Mouse (Mus musculus): Measurements from ENCODE around the gene AU040320. TPM values are rescaled to one million over a fixed set of nuclear protein-coding genes. Genes with fewer than 3 reads are reported as not detected.

The AU040320 gene
- polyA plus RNA-seq, 1 experiment from 2014 or later = 22.0 TPM

DNA sequence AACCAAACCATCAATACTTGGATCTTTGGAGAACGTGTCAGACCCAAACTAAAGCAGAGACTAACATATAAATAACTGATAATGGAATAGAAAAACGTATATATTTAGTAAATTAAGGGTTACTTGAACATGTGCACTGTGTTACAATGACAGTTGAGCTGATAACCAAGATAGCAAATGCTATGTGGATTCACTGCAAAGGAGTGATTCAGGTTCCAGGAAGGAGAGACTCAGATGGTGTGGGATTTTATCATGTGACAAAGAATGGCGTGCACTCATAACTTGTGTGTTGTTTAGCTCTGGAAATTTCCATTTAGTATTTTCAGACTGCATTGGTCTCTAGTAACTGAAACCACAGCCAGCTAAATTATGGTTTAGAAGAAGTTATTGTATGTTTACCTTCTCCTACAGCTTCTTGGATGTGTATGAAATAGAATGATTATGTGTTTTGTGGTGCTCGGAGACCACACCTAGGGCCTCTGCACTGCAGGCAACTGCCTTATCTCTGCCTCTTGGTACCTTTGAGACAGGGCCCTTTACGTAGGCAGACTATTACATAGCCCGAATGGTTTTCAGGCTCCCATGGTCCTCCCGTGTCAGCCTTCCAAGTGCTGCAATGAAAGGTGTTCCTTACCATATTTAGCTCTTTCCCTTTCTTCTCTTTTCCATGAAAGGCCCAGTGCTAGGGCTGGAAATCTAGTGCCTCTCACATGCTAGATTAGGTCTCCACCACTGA is 53.5 kb downstream of the AU040320 start:
- WGBS = 81% methylated on average over 7 of the region's 7 CpGs

DNA sequence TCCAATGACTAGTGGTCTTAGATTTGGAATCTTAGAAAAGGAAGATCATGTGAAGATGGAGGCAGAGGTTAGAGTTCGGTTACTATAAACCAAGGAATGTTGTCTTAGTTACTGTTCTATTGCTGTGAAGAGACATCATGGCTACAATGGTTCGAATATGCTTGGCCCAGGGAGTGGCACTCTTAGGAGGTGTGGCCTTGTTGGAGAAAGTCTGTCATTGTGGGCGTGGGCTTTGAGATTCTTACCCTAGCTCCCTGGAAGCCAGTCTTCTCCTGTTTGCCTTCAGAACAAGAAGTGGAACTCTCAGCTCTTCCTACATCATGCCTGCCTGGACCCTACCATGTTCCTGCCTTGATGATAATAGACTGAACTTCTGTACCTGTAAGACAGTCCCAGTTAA is 57.2 kb downstream of the AU040320 start:
- Histone ChIP-seq H3K36me3 (peaks cover 2% of the 10 kb centered on the region; the same call in 1 of the 2 replicates), H3K4me2 (no peak overlapping the region), H3K4me1 (no peaks in the 10 kb centered on the region), H3K9ac (no peak overlapping the region), H3K4me3 (no peak overlapping the region), H3K27ac (no peak overlapping the region), H3K27me3 (no peaks in the 10 kb centered on the region), H3K9me3 (no peaks in the 10 kb centered on the region)
- no peak for ATAC-seq (ENCODE audit: borderline replicate concordance, extremely low read depth, low FRiP score, low TSS enrichment)
- 87% methylated on average over 3 of the region's 3 CpGs for WGBS

More for the DNA sequence above, 53.5 kb downstream of the AU040320 start:
- no peaks in the 10 kb centered on the region for H3K27me3 ChIP-seq
- H3K9me3 ChIP-seq = no peaks in the 10 kb centered on the region
- H3K4me3 ChIP-seq = no peak overlapping the region
- H3K4me2 ChIP-seq = no peak overlapping the region
- no peak for ATAC-seq (ENCODE audit: borderline replicate concordance, extremely low read depth, low FRiP score, low TSS enrichment)
- H3K9ac ChIP-seq = no peak overlapping the region
- H3K27ac ChIP-seq = no peak overlapping the region
- H3K36me3 ChIP-seq = no peaks in the 10 kb centered on the region
- H3K4me1 ChIP-seq = 0 out of 2 replicates have a peak, but pooled peaks cover 3% of the 10 kb centered on the region

DNA sequence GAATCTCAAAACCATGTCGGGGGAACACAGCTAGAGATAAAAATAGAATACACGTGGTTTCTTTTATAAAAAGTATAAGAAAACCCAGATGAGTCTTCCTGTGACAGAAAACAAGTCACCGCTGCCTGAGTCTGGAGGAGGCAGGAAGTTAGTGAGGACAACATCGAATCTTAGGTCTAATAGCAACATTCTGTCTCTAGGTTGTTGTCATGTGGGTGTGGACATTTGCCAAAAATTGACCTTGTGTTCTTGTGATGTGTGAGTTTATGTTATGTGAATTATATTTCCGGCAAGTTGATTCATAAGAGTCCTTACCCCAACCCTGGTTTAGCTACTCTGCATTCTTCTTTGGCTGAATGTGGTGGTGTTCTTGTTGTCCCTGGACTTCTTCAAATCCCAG is 59.9 kb downstream of the AU040320 start:
- no peaks in the 10 kb centered on the region for H3K27me3 ChIP-seq
- 57% methylated on average over 5 of the region's 5 CpGs for WGBS
- peaks cover 13% of the 10 kb centered on the region for H3K36me3 ChIP-seq
- H3K9ac ChIP-seq = no peak overlapping the region
- H3K4me3 ChIP-seq = no peak overlapping the region
- no peak overlapping the region for H3K4me2 ChIP-seq
- no peak for ATAC-seq (ENCODE audit: borderline replicate concordance, extremely low read depth, low FRiP score, low TSS enrichment)
- no peaks in the 10 kb centered on the region for H3K9me3 ChIP-seq
- H3K27ac ChIP-seq = no peak overlapping the region
- no peaks in the 10 kb centered on the region for H3K4me1 ChIP-seq

DNA sequence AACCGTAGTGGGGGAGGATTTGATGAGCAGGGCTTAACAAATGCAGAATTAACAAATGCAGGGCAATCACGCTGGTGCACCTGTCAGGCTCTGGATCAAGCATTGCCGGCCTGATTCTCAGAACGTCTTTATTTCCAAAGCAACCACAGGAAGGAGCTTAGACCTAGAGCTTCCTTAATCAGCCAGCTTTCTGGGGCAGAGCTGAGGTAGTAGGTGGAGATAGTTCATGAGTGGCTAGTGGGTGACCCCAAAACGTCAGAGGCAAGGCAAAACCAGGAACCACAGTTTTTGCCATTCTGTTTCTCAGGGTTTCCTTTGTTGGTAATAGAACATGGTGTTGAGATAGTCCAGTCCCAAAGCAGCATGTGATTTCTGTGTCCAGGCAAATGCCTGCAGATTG is 61.5 kb downstream of the AU040320 start:
- Histone ChIP-seq H3K9ac (no peak overlapping the region), H3K4me3 (no peak overlapping the region), H3K9me3 (no peaks in the 10 kb centered on the region), H3K27ac (no peak overlapping the region), H3K4me2 (no peak overlapping the region), H3K4me1 (no peaks in the 10 kb centered on the region), H3K36me3 (peaks cover 13% of the 10 kb centered on the region), H3K27me3 (no peaks in the 10 kb centered on the region)
- no peak for ATAC-seq (ENCODE audit: borderline replicate concordance, extremely low read depth, low FRiP score, low TSS enrichment)
- 66% methylated on average over 5 of the region's 5 CpGs for WGBS

DNA sequence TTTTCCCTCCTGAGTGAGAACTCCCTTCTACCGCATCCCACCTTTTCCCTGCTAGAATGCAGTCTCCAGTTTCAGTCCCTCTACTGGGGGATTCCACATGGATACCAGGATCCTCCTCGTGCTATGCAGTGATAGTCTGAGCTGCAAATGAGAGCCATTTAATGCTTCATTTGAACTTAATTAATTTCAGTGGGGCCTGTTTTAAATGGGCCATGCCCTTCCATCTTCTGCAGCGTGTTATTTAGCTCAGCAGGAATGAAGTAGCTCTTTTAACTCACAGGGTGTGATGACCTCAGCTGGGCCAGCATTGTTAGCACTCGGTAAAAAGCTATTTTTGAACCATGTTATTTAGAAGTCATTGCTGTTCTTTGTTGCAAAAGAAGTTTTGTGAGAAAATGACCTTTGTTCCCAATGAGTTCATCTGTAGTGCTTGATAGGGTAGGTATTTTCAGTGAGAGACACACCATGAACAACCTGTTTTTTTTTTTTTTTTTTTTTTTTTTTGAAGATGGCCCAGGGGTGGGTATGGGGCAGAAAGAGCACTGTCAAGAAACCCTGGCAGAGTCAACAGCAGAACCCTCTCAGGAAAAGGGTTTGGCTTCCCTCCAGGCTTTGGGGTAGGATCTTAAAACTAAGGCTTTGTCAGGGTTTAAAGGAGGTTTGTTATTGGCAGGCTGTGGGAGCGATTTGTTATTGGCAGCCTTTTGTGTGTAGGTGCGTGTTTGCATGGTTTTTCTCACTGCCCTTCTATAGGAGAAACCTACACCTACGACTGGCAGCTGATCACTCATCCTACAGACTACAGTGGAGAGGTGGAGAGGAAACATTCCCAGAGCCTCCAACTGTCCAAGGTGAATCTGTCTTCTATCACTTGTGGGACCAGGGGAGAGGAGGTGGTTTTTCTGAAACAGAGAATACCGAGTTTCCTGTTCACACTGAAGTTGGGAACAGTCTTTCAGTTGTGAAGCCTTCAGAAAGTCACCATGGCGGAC is 69.8 kb downstream of the AU040320 start:
- 75% methylated on average over 9 of the region's 9 CpGs for WGBS
- no peak for ATAC-seq (ENCODE audit: borderline replicate concordance, extremely low read depth, low FRiP score, low TSS enrichment)
- no peak overlapping the region for H3K27ac ChIP-seq

DNA sequence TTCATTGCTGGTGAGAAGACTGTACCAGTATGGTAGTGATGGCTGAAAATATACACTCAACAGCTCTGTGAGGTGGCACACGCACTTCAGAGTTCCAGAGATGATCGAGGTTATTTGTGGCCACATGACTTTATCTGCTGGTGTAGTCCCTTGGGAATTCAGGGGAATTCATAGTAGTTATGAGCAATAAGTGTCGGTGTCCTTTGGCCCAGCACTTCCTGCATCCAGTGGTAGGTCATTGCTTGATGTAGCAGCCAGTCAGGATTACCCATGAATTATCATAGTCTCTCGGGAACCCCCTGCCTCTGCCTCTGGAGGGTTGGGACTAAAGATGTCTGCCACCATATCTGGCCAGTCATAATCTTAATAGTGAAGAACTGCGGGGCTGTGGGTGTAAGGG is 70.6 kb downstream of the AU040320 start:
- WGBS = 87% methylated on average over 5 of the region's 5 CpGs
- no peaks in the 10 kb centered on the region for H3K27me3 ChIP-seq
- ATAC-seq (ENCODE audit: borderline replicate concordance, extremely low read depth, low FRiP score, low TSS enrichment) = no peak
- peaks cover 2% of the 10 kb centered on the region; the same call in 1 of the 2 replicates for H3K36me3 ChIP-seq
- no peak overlapping the region for H3K27ac ChIP-seq
- H3K9me3 ChIP-seq = no peaks in the 10 kb centered on the region
- H3K4me3 ChIP-seq = no peak overlapping the region
- no peaks in the 10 kb centered on the region for H3K4me1 ChIP-seq
- H3K4me2 ChIP-seq = no peak overlapping the region
- no peak overlapping the region for H3K9ac ChIP-seq

More for the DNA sequence above, 69.8 kb downstream of the AU040320 start:
- Histone ChIP-seq H3K27me3 (no peaks in the 10 kb centered on the region), H3K9ac (no peak overlapping the region), H3K4me1 (no peaks in the 10 kb centered on the region), H3K4me3 (no peak overlapping the region), H3K36me3 (peaks cover 2% of the 10 kb centered on the region; the same call in 1 of the 2 replicates), H3K9me3 (no peaks in the 10 kb centered on the region), H3K4me2 (no peak overlapping the region)

DNA sequence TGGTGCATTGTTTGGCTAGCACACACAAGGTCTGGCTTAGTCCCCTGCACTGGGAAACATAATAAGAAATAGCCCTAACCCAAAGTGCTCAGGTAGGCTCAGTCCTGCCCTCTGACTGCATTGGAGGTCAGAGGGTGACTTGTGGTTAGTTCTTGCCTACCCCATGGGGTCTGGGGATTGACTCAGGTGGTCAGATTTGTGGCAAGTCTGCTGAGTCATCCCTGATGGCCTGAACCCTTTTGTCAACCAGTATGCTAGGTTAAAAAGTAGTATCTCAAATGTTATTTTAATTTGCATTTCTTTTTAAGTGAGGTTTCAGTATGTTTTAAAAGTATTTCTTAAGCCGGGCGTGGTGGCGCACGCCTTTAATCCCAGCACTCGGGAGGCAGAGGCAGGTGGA is 77.8 kb downstream of the AU040320 start:
- no peak overlapping the region for H3K27ac ChIP-seq
- no peaks in the 10 kb centered on the region for H3K4me1 ChIP-seq
- peaks cover 22% of the 10 kb centered on the region for H3K36me3 ChIP-seq
- H3K4me2 ChIP-seq = no peak overlapping the region
- H3K4me3 ChIP-seq = no peak overlapping the region
- H3K9ac ChIP-seq = no peak overlapping the region
- ATAC-seq (ENCODE audit: borderline replicate concordance, extremely low read depth, low FRiP score, low TSS enrichment) = no peak
- H3K27me3 ChIP-seq = no peaks in the 10 kb centered on the region
- no peaks in the 10 kb centered on the region for H3K9me3 ChIP-seq
- WGBS = 99% methylated on average over 5 of the region's 5 CpGs

DNA sequence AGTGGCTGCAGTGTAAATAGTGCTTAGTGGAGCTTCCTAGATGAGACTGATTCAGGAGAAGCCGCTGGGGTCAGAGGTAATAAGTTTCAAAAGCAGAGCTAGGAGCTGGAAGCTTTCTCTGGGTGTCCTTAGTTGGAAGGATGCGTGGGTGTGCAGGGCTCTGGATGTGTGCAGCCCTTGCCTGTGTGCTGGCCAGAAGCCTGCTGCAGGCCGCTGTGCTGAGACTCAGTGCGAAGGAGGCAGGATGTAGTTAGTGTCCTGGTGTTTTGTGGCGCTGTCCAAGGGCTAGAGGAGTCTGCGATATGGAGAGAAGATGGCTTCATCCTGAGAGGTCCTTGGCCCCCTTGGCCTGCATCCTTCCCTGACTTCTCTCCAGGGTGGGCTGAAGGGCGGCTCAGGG is 85.5 kb downstream of the AU040320 start:
- no peak for ATAC-seq (ENCODE audit: borderline replicate concordance, extremely low read depth, low FRiP score, low TSS enrichment)
- 74% methylated on average over 7 of the region's 7 CpGs for WGBS

DNA sequence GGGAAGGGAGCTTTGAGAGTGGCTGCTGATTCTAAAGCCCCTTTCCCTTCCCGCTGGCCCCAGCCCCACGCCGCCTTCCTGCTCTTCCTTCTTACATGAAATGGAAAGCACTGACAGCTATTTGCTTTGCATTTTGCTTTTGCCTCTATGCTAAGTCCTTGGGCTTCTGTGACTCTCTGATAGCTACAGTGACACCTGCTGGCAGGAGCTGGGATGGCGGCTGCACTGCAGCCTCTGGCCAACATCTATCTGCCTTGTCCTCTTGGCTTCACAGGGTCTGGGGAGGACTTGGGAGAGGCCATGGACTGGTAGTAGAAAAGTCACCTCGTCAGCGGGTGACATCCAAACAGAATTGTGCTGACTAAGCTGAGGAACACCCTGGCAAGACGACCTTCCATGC is 86.5 kb downstream of the AU040320 start:
- Histone ChIP-seq H3K4me2 (no peak overlapping the region), H3K9ac (no peak overlapping the region), H3K36me3 (peaks cover 24% of the 10 kb centered on the region), H3K4me1 (no peaks in the 10 kb centered on the region), H3K27me3 (no peaks in the 10 kb centered on the region), H3K9me3 (no peaks in the 10 kb centered on the region), H3K27ac (no peak overlapping the region), H3K4me3 (no peak overlapping the region)
- 0 out of 2 replicates have a peak, but pooled peaks have one; percentile 28 for ATAC-seq (ENCODE audit: borderline replicate concordance, extremely low read depth, low FRiP score, low TSS enrichment)
- 13% methylated on average over 7 of the region's 7 CpGs for WGBS

More for the DNA sequence above, 85.5 kb downstream of the AU040320 start:
- H3K36me3 ChIP-seq = peaks cover 26% of the 10 kb centered on the region
- no peak overlapping the region for H3K9ac ChIP-seq
- no peaks in the 10 kb centered on the region for H3K27me3 ChIP-seq
- no peaks in the 10 kb centered on the region for H3K9me3 ChIP-seq
- no peak overlapping the region for H3K27ac ChIP-seq
- H3K4me3 ChIP-seq = no peak overlapping the region
- H3K4me1 ChIP-seq = no peaks in the 10 kb centered on the region
- H3K4me2 ChIP-seq = no peak overlapping the region

DNA sequence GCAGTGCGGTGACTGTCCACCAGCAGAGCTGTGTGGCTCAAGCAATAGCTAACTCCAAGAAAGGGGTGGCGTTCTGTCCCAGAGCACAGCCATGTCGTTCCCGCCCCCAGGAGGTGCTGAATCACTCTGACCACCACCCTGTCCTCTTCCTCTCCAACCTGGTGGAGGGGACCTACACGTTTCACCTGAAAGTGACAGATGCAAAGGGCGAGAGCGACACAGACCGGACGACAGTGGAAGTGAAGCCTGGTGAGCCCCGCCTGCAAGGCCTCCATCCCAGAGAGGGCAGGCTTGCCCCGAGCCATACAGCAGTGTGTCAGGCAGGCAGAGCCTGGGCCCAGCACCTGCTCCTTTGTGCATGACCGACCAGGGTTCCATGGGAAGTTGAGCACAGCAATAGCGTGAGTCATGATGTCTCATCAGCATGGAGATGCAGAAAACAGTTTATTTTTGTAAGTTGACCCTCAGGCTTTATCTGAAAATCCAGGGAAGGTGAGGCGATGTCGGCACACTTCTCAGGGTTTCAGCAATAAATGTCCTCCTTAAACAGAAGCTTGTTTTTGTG is 87.7 kb downstream of the AU040320 start:
- Histone ChIP-seq H3K27me3 (no peaks in the 10 kb centered on the region), H3K9me3 (no peaks in the 10 kb centered on the region), H3K9ac (no peak overlapping the region), H3K4me3 (no peak overlapping the region), H3K4me1 (no peaks in the 10 kb centered on the region), H3K4me2 (no peak overlapping the region), H3K27ac (no peak overlapping the region), H3K36me3 (peaks cover 19% of the 10 kb centered on the region)
- WGBS = 83% methylated on average over 15 of the region's 15 CpGs
- ATAC-seq (ENCODE audit: borderline replicate concordance, extremely low read depth, low FRiP score, low TSS enrichment) = no peak

DNA sequence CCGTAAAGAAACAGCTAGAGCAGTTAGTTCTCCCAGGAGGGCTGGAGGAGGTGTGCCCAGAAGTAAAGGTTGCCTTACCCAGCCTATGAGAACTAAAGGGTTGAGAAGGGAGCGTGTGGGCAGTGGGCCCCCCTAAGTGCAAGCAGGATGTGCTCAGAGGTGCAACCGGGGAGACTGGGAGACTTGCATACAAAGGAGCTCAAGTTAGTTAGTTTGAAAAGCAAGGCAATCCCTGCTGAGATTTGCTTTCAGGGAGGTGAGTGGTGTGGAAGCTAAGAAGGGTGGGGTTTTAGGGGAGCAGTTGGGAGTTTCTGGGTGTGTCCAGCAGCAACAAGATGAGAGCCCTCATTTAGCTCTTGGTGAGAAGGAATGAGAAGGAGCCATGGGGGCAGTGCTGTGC is 89.6 kb downstream of the AU040320 start:
- Histone ChIP-seq H3K9ac (no peak overlapping the region), H3K4me3 (no peak overlapping the region), H3K9me3 (no peaks in the 10 kb centered on the region), H3K27ac (no peak overlapping the region), H3K4me1 (no peaks in the 10 kb centered on the region), H3K4me2 (no peak overlapping the region), H3K36me3 (peaks cover 13% of the 10 kb centered on the region), H3K27me3 (no peaks in the 10 kb centered on the region)
- 61% methylated on average over 3 of the region's 3 CpGs for WGBS
- ATAC-seq (ENCODE audit: borderline replicate concordance, extremely low read depth, low FRiP score, low TSS enrichment) = no peak
